ENCODE assay signal across 21 mouse cellular contexts in the genomic region with DNA sequence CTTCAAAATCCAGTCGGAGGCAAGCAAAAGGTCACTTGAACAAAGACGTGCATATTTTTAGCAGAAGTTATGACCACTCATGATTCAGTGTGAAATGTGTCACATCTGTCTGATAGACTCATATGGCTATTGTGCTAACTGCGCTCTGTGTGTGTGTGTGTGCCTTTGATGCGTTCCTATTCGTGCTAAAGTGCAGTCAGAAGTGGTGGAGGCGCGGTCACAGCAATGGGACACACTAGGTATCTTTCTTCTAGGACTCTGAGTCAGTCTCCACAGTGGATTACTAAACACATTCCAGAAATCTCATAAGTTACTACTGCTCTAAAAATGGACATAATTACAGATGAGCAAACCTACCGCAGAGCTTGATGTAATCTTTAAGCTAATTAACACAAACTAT. TPM values are rescaled to one million over a fixed set of nuclear protein-coding genes. Genes with fewer than 3 reads are reported as not detected.
"Had no signal": no experiment of that assay in that cellular context is flagged by ENCODE, and none has a peak within 500 bp of the region (broad histone marks: within the 10 kb centered on the region; RNA-seq: fewer than 3 reads in every experiment).

No protein-coding gene starts in this region.

- H3K9me3 ChIP-seq: neural tube, embryonic 15.5 days; stomach, embryonic 15.5 days had no signal

- H3K27ac ChIP-seq: neural tube, embryonic 15.5 days; stomach, embryonic 15.5 days; stomach, postnatal 0 days had no signal

- H3K4me2 ChIP-seq: neural tube, embryonic 15.5 days; stomach, embryonic 15.5 days had no signal

- H3K4me3 ChIP-seq: neural tube, embryonic 15.5 days; stomach, embryonic 15.5 days had no signal

- H3K4me1 ChIP-seq: stomach, embryonic 15.5 days had no signal

- H3K9ac ChIP-seq: neural tube, embryonic 15.5 days; stomach, embryonic 15.5 days had no signal

- H3K36me3 ChIP-seq: neural tube, embryonic 15.5 days; stomach, embryonic 15.5 days had no signal

- DNase-seq: retina, postnatal 1 day; right cerebral cortex, adult 18-20 months; right cerebral cortex, postnatal 14 days; right cerebral cortex, postnatal 25 days; right cerebral cortex, postnatal 4 days; spleen, adult 18-20 months; thymus, adult 18-20 months; thymus, adult 2 months; thymus, postnatal 14 days; thymus, postnatal 25 days; thymus, postnatal 36 days; thymus, postnatal 4 days had no signal

RNA-seq across cellular contexts. Expression of a gene that starts 36.7 kb away (rescaled TPM):
- total RNA-seq: neutrophil, adult 5-6 weeks had no signal
- polyA plus RNA-seq: small intestine, adult 2 months; spleen, adult 2 months; testis, adult 2 months; thymus, adult 2 months; thymus, postnatal 0 days; urinary bladder, adult 2 months had no signal

RNA-seq across cellular contexts. Expression of a gene that starts 38.5 kb away (rescaled TPM):
- total RNA-seq: neutrophil, adult 5-6 weeks had no signal
- polyA plus RNA-seq: small intestine, adult 2 months; spleen, adult 2 months; thymus, adult 2 months had no signal
